Mouse (Mus musculus) heart, embryonic 15.5 days (tissue): ENCODE data around the gene Slc43a2. TPM values are rescaled to one million over a fixed set of nuclear protein-coding genes. Genes with fewer than 3 reads are reported as not detected.

Experiments
- ATAC-seq: fragments of 200-750 bp; cut with Nextera tagmentation; replicated peaks from 2 replicates; pipeline ENCODE4 v1.8.0; 2017; ENCODE audit warnings: low read depth, moderate TSS enrichment; ENCODE audit not compliant: insufficient number of reproducible peaks, insufficient read depth, low FRiP score
- H3K27ac ChIP-seq: fragments of 300-500 bp; sonication (generic); 2 replicates; pipeline ENCODE4 v1.5.1; 2015; ENCODE audit warnings: mild to moderate bottlenecking, inconsistent platforms
- H3K27me3 ChIP-seq: fragments of 300-500 bp; sonication (generic); 2 replicates; pipeline ENCODE4 v1.6.1; 2015; ENCODE audit warnings: inconsistent platforms
- H3K36me3 ChIP-seq: fragments of 300-500 bp; sonication (generic); 2 replicates; pipeline ENCODE4 v1.6.1; 2015; ENCODE audit warnings: mild to moderate bottlenecking, inconsistent platforms
- H3K4me1 ChIP-seq: fragments of 300-500 bp; sonication (generic); replicated peaks from 2 replicates; pipeline ENCODE4 v1.6.1; 2015; ENCODE audit warnings: inconsistent platforms
- H3K4me2 ChIP-seq: fragments of 300-500 bp; sonication (generic); 2 replicates; pipeline ENCODE4 v1.6.1; 2015; ENCODE audit warnings: inconsistent platforms, mild to moderate bottlenecking, moderate library complexity
- H3K4me3 ChIP-seq: fragments of 300-500 bp; sonication (generic); 2 replicates; pipeline ENCODE4 v1.5.1; 2015; ENCODE audit warnings: mild to moderate bottlenecking, inconsistent platforms
- H3K9ac ChIP-seq: fragments of 300-500 bp; sonication (generic); 2 replicates; pipeline ENCODE4 v1.6.1; 2015; ENCODE audit warnings: mild to moderate bottlenecking, inconsistent platforms
- H3K9me3 ChIP-seq: fragments of 300-500 bp; sonication (generic); replicated peaks from 2 replicates; pipeline ENCODE4 v1.6.1; 2016; ENCODE audit warnings: inconsistent platforms
- WGBS: fragments of 180-500 bp; shearing (Covaris S2); methylation state at CpG from one replicate; pipeline ENCODE4 v1.1.7; 2015; ENCODE audit warnings: mixed read lengths; 5-methylcytosine and 5-hydroxymethylcytosine counted together
- polyA plus RNA-seq: library from polyadenylated mRNA; unstranded; fragments of >200 nt; fragmentation: Nextera tagmentation; extraction: Ambion mirVana; gene quantifications from 2 replicates; pipeline ENCODE4 v1.2.1, GENCODE M21; 2015

The Slc43a2 gene
- polyA plus RNA-seq, 1 experiment from 2014 or later: 2.6 TPM

DNA sequence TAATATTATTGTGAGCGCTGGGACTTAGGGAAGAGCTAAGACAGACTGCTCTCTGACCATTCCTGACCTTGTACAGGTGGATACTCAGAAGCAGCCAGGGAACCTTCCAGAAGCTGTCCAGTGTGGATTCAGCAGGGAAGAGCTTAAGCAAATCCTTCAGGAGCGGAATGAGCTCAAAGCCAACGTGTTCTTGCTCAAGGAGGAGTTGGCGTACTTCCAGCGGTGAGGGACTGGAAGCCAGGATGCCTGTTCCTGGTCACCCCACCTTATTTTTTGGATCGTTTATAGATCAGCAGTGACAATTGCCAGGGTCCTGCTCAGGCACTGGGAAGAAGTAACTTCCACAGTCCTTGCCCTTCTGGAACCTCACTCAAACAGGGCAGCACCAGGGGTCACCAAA lies 20.3 kb upstream of the Slc43a2 start:
- H3K9ac ChIP-seq: no peak overlapping the region
- peak overlapping the region; percentile 96; the same call in 1 of the 2 replicates for H3K27ac ChIP-seq
- H3K9me3 ChIP-seq: no peaks in the 10 kb centered on the region
- no peak for ATAC-seq
- 73% methylated on average over 6 of the region's 6 CpGs for WGBS
- H3K4me1 ChIP-seq: peaks cover 27% of the 10 kb centered on the region
- peaks cover 27% of the 10 kb centered on the region for H3K36me3 ChIP-seq
- H3K4me2 ChIP-seq: peak overlapping the region; percentile 97; the same call in 1 of the 2 replicates
- H3K27me3 ChIP-seq: no peaks in the 10 kb centered on the region
- H3K4me3 ChIP-seq: peak overlapping the region; percentile 64; the same call in 1 of the 2 replicates

GRCm38 (mm10) chr11:75512301-75513018 lies 19.0 kb upstream of the Slc43a2 start:
- no peak for ATAC-seq
- WGBS: 77% methylated on average over 9 of the region's 9 CpGs
- peaks cover 17% of the 10 kb centered on the region for H3K36me3 ChIP-seq
- H3K9ac ChIP-seq: no peak overlapping the region
- H3K4me1 ChIP-seq: peaks cover 27% of the 10 kb centered on the region
- H3K27me3 ChIP-seq: no peaks in the 10 kb centered on the region
- H3K4me3 ChIP-seq: no peak overlapping the region
- H3K27ac ChIP-seq: no peak overlapping the region
- H3K9me3 ChIP-seq: no peaks in the 10 kb centered on the region
- H3K4me2 ChIP-seq: no peak overlapping the region

DNA sequence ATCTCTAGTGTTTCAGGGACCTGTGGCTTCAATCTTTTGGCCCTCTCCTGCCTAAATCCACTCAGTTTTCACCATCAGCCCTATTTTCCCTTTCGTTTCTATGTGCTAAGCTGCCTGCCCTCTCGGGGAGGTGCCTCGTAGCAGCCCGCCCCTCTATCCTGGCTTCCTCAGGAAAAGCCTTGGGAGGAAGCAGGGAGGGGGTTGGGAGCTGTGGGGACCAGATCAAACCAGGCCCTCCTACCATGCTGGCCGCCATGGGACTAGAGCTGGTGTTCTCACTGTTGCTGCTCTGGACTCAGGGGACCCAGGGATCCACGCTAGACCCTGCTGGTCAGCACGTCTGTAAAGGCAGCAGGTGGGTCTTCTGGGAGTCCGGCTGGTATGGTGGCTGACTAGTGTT lies 18.2 kb upstream of the Slc43a2 start, which contains the start of gene Scarf1:
Gene Scarf1, plus strand, starts transcription at position 205 of the 400 bp plus-strand sequence.
- H3K27me3 ChIP-seq: no peaks in the 10 kb centered on the region
- no peaks in the 10 kb centered on the region for H3K9me3 ChIP-seq
- 60% methylated on average over 8 of the region's 8 CpGs for WGBS
- H3K9ac ChIP-seq: peak within 1 kb of the TSS; percentile 34
- peaks cover 27% of the 10 kb centered on the region for H3K4me1 ChIP-seq
- H3K36me3 ChIP-seq: peaks cover 8% of the 10 kb centered on the region
- peak within 1 kb of the TSS; percentile 55 for H3K27ac ChIP-seq
- ATAC-seq: no peak
- H3K4me2 ChIP-seq: peak within 1 kb of the TSS; percentile 50
- peak within 1 kb of the TSS; percentile 40 for H3K4me3 ChIP-seq

- H3K4me3 ChIP-seq: no peak overlapping the region
- H3K4me1 ChIP-seq: peaks cover 11% of the 10 kb centered on the region
- H3K9me3 ChIP-seq: no peaks in the 10 kb centered on the region
- H3K27me3 ChIP-seq: no peaks in the 10 kb centered on the region
- H3K9ac ChIP-seq: no peak overlapping the region
- H3K27ac ChIP-seq: no peak overlapping the region
- H3K36me3 ChIP-seq: no peaks in the 10 kb centered on the region
- H3K4me2 ChIP-seq: no peak overlapping the region
- WGBS: 88% methylated on average over 25 of the region's 25 CpGs
- ATAC-seq: no peak
Measured at GRCm38 (mm10) chr11:75515186-75515585, 16.3 kb upstream of the Slc43a2 start.

DNA sequence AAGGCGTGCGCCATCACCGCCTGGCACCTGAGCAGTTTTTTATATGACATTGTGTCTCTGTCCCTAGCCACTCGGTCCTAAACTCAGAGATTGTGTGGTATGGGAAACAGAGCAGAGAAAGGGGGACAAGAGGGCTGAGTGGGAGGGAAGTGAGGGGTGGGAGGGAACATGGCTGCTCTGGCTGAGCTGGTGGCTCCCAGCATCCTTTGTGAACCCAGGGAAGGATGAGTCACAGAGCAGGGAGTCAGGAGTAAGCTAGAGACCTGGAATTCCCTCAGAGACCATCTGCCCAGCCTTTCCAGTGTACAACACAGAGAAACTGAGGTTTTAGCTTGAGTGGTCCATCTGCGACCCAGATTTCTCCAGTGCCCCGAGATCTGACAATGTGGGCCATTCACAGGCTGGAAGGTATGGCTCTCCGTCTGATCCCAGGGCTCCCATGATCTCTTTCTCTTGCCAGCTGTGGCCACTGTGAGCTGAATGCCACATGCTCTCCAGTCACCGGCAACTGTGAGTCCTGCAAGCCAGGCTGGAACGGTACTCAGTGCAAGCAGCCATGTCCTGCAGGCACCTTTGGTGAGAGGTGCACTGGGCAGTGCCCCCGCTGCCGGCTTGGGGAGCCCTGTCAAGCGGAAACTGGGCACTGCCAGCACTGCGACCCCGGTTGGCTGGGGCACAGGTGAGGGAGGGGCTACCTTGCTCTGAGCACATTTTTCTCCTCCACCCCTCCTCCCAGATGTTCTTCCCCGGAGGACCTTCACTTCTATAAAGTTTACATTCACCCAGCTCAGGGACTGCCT lies 11.5 kb upstream of the Slc43a2 start:
- 72% methylated on average over 15 of the region's 15 CpGs for WGBS
- H3K27me3 ChIP-seq: no peaks in the 10 kb centered on the region
- H3K9me3 ChIP-seq: no peaks in the 10 kb centered on the region
- no peak overlapping the region for H3K9ac ChIP-seq
- H3K36me3 ChIP-seq: no peaks in the 10 kb centered on the region
- H3K27ac ChIP-seq: no peak overlapping the region
- no peaks in the 10 kb centered on the region for H3K4me1 ChIP-seq
- H3K4me3 ChIP-seq: no peak overlapping the region
- no peak overlapping the region for H3K4me2 ChIP-seq
- ATAC-seq: no peak

DNA sequence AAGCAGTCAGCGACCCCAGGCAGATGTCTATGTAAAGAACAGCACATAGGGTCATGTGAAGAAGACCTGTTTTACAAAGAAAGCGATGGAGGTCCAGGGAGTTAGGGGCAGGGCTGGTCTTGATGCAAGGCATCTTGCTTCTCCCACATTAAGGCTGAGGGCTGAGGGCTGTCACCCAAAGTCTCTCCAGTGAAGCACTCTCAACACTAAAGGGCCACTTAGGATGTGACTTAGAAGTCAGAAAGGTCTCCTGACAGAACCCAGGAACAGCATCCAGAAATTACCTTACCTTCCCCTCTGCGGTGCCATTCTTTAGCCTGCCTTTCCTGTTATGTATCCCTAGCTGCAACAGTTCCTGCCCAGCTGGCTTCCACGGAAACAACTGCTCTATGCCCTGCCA lies 9.9 kb upstream of the Slc43a2 start:
- Histone ChIP-seq H3K4me2 (no peak overlapping the region), H3K9ac (no peak overlapping the region), H3K36me3 (no peaks in the 10 kb centered on the region), H3K4me1 (no peaks in the 10 kb centered on the region), H3K9me3 (no peaks in the 10 kb centered on the region), H3K4me3 (no peak overlapping the region), H3K27ac (no peak overlapping the region), H3K27me3 (no peaks in the 10 kb centered on the region)
- ATAC-seq: no peak
- WGBS: 86% methylated on average over 4 of the region's 4 CpGs

- ATAC-seq: no peak
- no peak overlapping the region for H3K4me3 ChIP-seq
Measured at GRCm38 (mm10) chr11:75522793-75523192, 8.7 kb upstream of the Slc43a2 start.

DNA sequence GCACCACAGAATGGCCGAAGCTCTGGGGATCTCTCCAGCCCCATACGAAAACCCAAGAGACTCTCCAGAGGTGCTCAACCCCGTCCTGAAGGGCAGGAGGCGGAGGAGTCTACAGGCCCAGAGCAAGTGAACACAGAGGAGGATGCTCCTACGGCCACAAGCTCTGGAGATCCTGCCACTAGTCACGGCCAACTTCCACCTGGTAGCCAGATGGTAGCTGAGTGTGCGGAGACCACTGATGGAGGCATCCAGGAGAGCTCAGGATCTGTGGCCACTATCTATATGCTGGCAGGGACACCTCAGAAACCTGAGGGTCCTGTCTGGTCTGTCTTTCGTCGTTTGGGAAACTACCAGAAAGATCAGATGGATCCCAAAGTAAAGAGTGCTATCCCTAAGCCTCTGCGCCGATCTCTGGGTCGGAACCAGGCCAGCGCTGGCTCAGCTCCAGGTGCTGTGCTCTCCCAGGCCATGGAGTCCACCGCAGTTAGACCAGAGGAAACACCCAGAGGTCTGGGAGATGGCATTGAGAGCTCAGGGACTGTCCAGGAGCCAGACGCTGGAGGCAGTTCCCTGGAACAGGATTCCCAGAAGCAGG lies 5.9 kb upstream of the Slc43a2 start:
- no peak for ATAC-seq
- 79% methylated on average over 15 of the region's 15 CpGs for WGBS
- H3K4me2 ChIP-seq: no peak overlapping the region
- H3K9me3 ChIP-seq: no peaks in the 10 kb centered on the region
- no peaks in the 10 kb centered on the region; the same call in 1 of the 2 replicates for H3K4me1 ChIP-seq
- no peak overlapping the region for H3K9ac ChIP-seq
- no peaks in the 10 kb centered on the region for H3K27me3 ChIP-seq
- H3K4me3 ChIP-seq: no peak overlapping the region
- H3K36me3 ChIP-seq: no peaks in the 10 kb centered on the region
- no peak overlapping the region for H3K27ac ChIP-seq

More at GRCm38 (mm10) chr11:75522793-75523192, 8.7 kb upstream of the Slc43a2 start:
- no peaks in the 10 kb centered on the region for H3K27me3 ChIP-seq
- 90% methylated on average over 2 of the region's 2 CpGs for WGBS
- H3K9ac ChIP-seq: no peak overlapping the region
- H3K36me3 ChIP-seq: no peaks in the 10 kb centered on the region
- H3K9me3 ChIP-seq: no peaks in the 10 kb centered on the region
- H3K4me1 ChIP-seq: no peaks in the 10 kb centered on the region
- no peak overlapping the region for H3K4me2 ChIP-seq
- no peak overlapping the region for H3K27ac ChIP-seq

GRCm38 (mm10) chr11:75526943-75527342 lies 4.6 kb upstream of the Slc43a2 start:
- no peaks in the 10 kb centered on the region for H3K9me3 ChIP-seq
- H3K4me1 ChIP-seq: peaks cover under 1% of the 10 kb centered on the region
- no peak for ATAC-seq
- no peak overlapping the region for H3K4me3 ChIP-seq
- H3K4me2 ChIP-seq: no peak overlapping the region
- H3K27ac ChIP-seq: no peak overlapping the region
- H3K9ac ChIP-seq: no peak overlapping the region
- H3K27me3 ChIP-seq: no peaks in the 10 kb centered on the region
- WGBS: 88% methylated on average over 6 of the region's 6 CpGs
- no peaks in the 10 kb centered on the region for H3K36me3 ChIP-seq

DNA sequence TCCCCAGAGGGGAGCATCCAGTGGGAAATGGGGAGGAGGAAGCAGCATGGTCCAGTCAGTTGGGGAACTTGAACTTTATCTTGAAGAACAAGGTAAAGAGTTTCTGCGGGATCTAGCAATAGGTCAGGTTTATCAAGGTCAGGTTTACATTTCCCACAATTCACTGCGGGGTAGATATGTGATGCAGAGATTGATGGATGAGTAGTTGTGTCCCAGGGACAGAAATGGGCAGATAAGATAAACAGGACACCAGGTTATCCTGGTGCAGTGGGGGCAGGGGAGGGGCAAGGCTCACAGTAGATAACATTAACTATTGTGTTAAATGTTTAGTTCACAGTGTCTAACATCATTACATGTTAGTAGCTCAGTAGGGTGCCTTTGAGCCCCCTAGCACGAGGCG lies 1.7 kb upstream of the Slc43a2 start:
- Histone ChIP-seq H3K27ac (no peak overlapping the region), H3K9ac (no peak overlapping the region), H3K4me1 (peaks cover 8% of the 10 kb centered on the region), H3K36me3 (no peaks in the 10 kb centered on the region), H3K27me3 (no peaks in the 10 kb centered on the region), H3K9me3 (no peaks in the 10 kb centered on the region), H3K4me2 (no peak overlapping the region), H3K4me3 (no peak overlapping the region)
- no peak for ATAC-seq
- WGBS: 34% methylated on average over 4 of the region's 4 CpGs

DNA sequence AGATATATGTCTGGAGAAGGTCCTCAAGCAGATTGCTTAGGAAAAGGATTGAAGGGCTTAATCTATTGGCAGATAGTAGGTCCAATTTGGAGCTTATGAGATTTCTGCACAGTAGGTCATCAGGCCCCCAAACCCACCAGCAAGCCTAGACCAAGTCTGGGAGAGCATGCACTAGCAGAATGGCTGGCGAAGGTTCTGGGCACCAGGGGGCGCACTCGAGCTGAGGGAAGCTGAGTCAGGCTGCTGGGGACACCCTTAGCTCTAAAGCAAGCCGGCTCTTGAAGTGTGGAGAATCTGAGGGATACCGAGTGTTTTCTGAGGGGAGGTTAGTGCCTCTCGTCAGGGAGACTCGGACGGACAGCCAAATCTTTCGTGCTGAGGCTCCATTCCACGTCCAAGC lies 1.2 kb upstream of the Slc43a2 start:
- Histone ChIP-seq H3K9ac (peak overlapping the region; percentile 58), H3K36me3 (no peaks in the 10 kb centered on the region), H3K4me1 (peaks cover 13% of the 10 kb centered on the region), H3K27me3 (no peaks in the 10 kb centered on the region), H3K4me2 (peak overlapping the region; percentile 93), H3K9me3 (no peaks in the 10 kb centered on the region), H3K4me3 (peak overlapping the region; percentile 59), H3K27ac (no peak overlapping the region)
- ATAC-seq: 0 out of 2 replicates have a peak, but pooled peaks have one; percentile 48
- WGBS: under 1% methylated on average over 10 of the region's 10 CpGs
